Mouse (Mus musculus) heart, postnatal 0 days (tissue): ENCODE measurements around the gene Smyd3. TPM values are rescaled to one million over a fixed set of nuclear protein-coding genes. Genes with fewer than 3 reads are reported as not detected.
"Not testable (repeated sequence)": the region's sequence is repeated elsewhere in the genome, so short reads cannot be mapped to it uniquely, and the experiment has no call there.

Experiments used
- ATAC-seq: fragments of 200-750 bp; cut with Nextera tagmentation; 2 replicates; pipeline ENCODE4 v1.8.0; 2017; ENCODE audit warnings: low read depth, moderate number of reproducible peaks, moderate library complexity; ENCODE audit not compliant: insufficient read depth
- DNase-seq: peaks from one replicate; pipeline ENCODE4 v3.0.0-alpha.2; 2016; ENCODE audit warnings: low spot score
- H3K27ac ChIP-seq: fragments of 300-500 bp; sonication (generic); 2 replicates; pipeline ENCODE4 v1.5.1; 2014; ENCODE audit warnings: low read depth, mild to moderate bottlenecking
- H3K27me3 ChIP-seq: fragments of 300-500 bp; sonication (generic); 2 replicates; pipeline ENCODE4 v1.6.1; 2014; ENCODE audit warnings: low read length, mixed read lengths; ENCODE audit not compliant: control insufficient read depth, insufficient read depth
- H3K36me3 ChIP-seq: fragments of 300-500 bp; sonication (generic); replicated peaks from 2 replicates; pipeline ENCODE4 v1.6.1; 2014; ENCODE audit warnings: low read length, mixed read lengths; ENCODE audit not compliant: control insufficient read depth, insufficient read depth
- H3K4me1 ChIP-seq: fragments of 300-500 bp; sonication (generic); 2 replicates; pipeline ENCODE4 v1.6.1; 2014; ENCODE audit warnings: antibody characterized with exemption; ENCODE audit not compliant: control insufficient read depth, insufficient read depth
- H3K4me2 ChIP-seq: fragments of 300-500 bp; sonication (generic); 2 replicates; pipeline ENCODE4 v1.6.1; 2014; ENCODE audit warnings: low read depth, mild to moderate bottlenecking, low read length, moderate library complexity
- H3K4me3 ChIP-seq: fragments of 300-500 bp; sonication (generic); 2 replicates; pipeline ENCODE4 v1.5.1; 2014; ENCODE audit warnings: low read depth, low read length
- H3K9ac ChIP-seq: fragments of 300-500 bp; sonication (generic); replicated peaks from 2 replicates; pipeline ENCODE4 v1.6.1; 2014; ENCODE audit warnings: low read depth, low read length, mixed read lengths
- H3K9me3 ChIP-seq: fragments of 300-500 bp; sonication (generic); replicated peaks from 2 replicates; pipeline ENCODE4 v1.6.1; 2016; ENCODE audit warnings: low read length; ENCODE audit not compliant: control insufficient read depth
- CTCF ChIP-seq: IDR thresholded peaks from 2 replicates; pipeline ENCODE4 v1.5.1; 2016; ENCODE audit warnings: antibody characterized with exemption, control low read depth, low read depth
- EP300 ChIP-seq: IDR thresholded peaks from 2 replicates; pipeline ENCODE4 v1.6.1; 2016; ENCODE audit warnings: antibody characterized with exemption, low read depth
- WGBS: fragments of 180-500 bp; shearing (Covaris S2); extraction: QIAGEN DNeasy Blood & Tissue Kit; methylation state at CpG from one replicate; pipeline ENCODE4 v1.1.7; 2014; 5-methylcytosine and 5-hydroxymethylcytosine counted together
- polyA plus RNA-seq: library from polyadenylated mRNA; unstranded; fragments of >200 nt; fragmentation: Nextera tagmentation; extraction: Ambion mirVana; gene quantifications from 2 replicates; pipeline ENCODE4 v1.2.1, GENCODE M21; 2015
- total RNA-seq: library from RNA; depleted of rRNA; stranded (reverse); fragments of >200 nt; gene quantifications from 2 replicates; pipeline ENCODE4 v1.2.3, GENCODE M21; 2014; ENCODE audit warnings: low replicate concordance

Gene Smyd3
- total and polyA plus RNA-seq, 2 experiments from 2014 or later = 7.0 to 11.6 TPM

GRCm38 (mm10) chr1:179551921-179552320 lies 34.1 kb upstream of the Smyd3 start:
- H3K4me2 ChIP-seq = no peak overlapping the region

DNA sequence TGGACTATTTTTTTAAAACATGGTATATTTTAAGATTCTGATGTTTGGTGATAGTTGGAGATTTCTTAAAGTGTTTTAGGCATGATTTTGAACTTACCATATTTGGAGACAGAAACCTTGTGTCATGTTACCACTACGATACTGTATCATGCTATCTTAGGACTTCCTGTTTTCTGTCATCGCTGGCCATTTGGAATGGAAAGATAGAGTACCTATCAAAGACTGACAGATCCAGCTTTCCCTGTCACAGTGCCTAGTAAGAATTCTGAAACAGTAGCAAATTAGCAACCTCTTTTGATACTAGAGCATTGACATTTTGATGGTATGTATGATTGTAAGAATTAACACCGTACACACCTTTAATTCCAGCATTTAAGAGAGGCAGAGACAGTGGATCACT lies 33.5 kb upstream of the Smyd3 start:
- DNase-seq (no peak), ATAC-seq (no peak)
- 52% methylated on average over 3 of the region's 3 CpGs for WGBS
- H3K9ac ChIP-seq = no peak overlapping the region
- H3K27ac ChIP-seq = no peak overlapping the region
- peaks cover 33% of the 10 kb centered on the region for H3K4me1 ChIP-seq
- no peaks in the 10 kb centered on the region for H3K27me3 ChIP-seq
- H3K4me2 ChIP-seq = no peak overlapping the region
- no peaks in the 10 kb centered on the region for H3K9me3 ChIP-seq
- H3K4me3 ChIP-seq = no peak overlapping the region
- TF ChIP-seq EP300 = no peak
- no peaks in the 10 kb centered on the region for H3K36me3 ChIP-seq

More at GRCm38 (mm10) chr1:179551921-179552320, 34.1 kb upstream of the Smyd3 start:
- Histone ChIP-seq H3K27ac (no peak overlapping the region), H3K36me3 (no peaks in the 10 kb centered on the region), H3K27me3 (no peaks in the 10 kb centered on the region), H3K4me3 (no peak overlapping the region), H3K9ac (no peak overlapping the region), H3K9me3 (no peaks in the 10 kb centered on the region), H3K4me1 (peaks cover 33% of the 10 kb centered on the region)
- no peak for TF ChIP-seq CTCF
- no peak for DNase-seq
- ATAC-seq = no peak
- WGBS = 87% methylated on average over 4 of the region's 4 CpGs

GRCm38 (mm10) chr1:179548996-179549752 lies 31.3 kb upstream of the Smyd3 start:
- no peaks in the 10 kb centered on the region for H3K9me3 ChIP-seq
- H3K27ac ChIP-seq = peak overlapping the region; percentile 38; the same call in 1 of the 2 replicates
- H3K4me1 ChIP-seq = peaks cover 41% of the 10 kb centered on the region
- 88% methylated on average over 5 of the region's 5 CpGs for WGBS
- no peaks in the 10 kb centered on the region for H3K27me3 ChIP-seq
- DNase-seq (no peak), ATAC-seq (no peak)
- H3K9ac ChIP-seq = no peak overlapping the region
- H3K4me2 ChIP-seq = no peak overlapping the region
- TF ChIP-seq CTCF (no peak), EP300 (no peak)
- H3K36me3 ChIP-seq = no peaks in the 10 kb centered on the region
- no peak overlapping the region for H3K4me3 ChIP-seq

- Histone ChIP-seq H3K4me2 (peak overlapping the region; percentile 77), H3K4me1 (peaks cover 31% of the 10 kb centered on the region), H3K4me3 (peak overlapping the region; percentile 92), H3K9ac (0 out of 2 replicates have a peak overlapping the region, but pooled peaks have one; percentile 8), H3K27ac (peak overlapping the region; percentile 93; the same call in 1 of the 2 replicates), H3K36me3 (peaks cover 3% of the 10 kb centered on the region; the same call in 1 of the 2 replicates), H3K9me3 (no peaks in the 10 kb centered on the region), H3K27me3 (no peaks in the 10 kb centered on the region)
- no peak for TF ChIP-seq EP300
- no peak for TF ChIP-seq CTCF
- DNase-seq (no peak), ATAC-seq (no peak)
- WGBS = 53% methylated on average over 11 of the region's 11 CpGs
Observed at GRCm38 (mm10) chr1:179548220-179548619, 30.4 kb upstream of the Smyd3 start.

- Histone ChIP-seq H3K4me1 (peaks cover 25% of the 10 kb centered on the region), H3K27ac (peak overlapping the region; percentile 93), H3K9me3 (no peaks in the 10 kb centered on the region), H3K4me2 (peak overlapping the region; percentile 77), H3K9ac (peak overlapping the region; percentile 78), H3K36me3 (peaks cover 11% of the 10 kb centered on the region; the same call in 1 of the 2 replicates), H3K27me3 (no peaks in the 10 kb centered on the region), H3K4me3 (peak overlapping the region; percentile 92)
- 10% methylated on average over 5 of the region's 5 CpGs for WGBS
- no peak for TF ChIP-seq EP300
- no peak for TF ChIP-seq CTCF
- ATAC-seq = no peak
- no peak for DNase-seq
Observed at GRCm38 (mm10) chr1:179547176-179547575, 29.3 kb upstream of the Smyd3 start.

GRCm38 (mm10) chr1:179546551-179546917 lies 28.7 kb upstream of the Smyd3 start:
- under 1% methylated on average over 26 of the region's 44 CpGs for WGBS

DNA sequence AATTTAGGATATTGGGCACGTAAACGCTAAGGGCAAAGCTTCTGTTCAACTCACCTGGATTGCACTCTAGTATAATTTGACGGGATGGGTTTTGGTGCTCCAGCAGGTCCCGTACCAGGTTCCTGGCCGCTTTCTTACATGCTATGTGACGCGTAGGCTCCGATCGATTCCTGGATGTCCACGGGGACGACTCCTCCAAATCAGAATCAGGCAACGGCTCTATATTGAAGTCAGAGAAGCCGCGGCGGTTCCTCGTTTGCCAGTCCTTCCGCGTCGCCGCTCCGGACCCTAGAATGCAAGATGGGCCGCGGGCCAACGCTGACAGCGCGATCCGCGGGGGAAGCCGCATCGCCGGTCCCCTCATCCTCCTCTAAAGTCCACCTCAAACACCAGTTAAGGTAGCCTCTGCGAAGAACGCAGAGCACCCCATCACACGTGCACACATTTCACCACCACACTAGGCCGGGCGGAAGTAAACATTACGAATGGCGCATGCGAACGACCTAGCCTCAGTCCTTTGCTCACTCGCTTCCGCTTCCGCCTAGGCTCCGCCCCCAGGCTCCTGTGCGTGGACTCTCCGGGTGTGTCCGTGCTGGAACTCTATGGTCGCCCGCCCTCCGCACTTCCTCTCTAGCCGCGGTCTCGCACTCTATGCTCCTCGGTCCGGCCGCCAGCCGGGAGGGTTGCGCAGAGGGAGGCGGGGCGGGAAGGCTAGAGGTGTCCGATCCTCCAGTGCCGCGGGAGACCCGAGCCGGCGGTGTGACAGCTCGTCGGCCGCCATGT lies 28.1 kb upstream of the Smyd3 start, which contains the start of the genes Tfb2m and Cnst:
Tfb2m (minus strand) TSS at position 500 of the 783 bp plus-strand sequence.
Cnst (plus strand) TSS at position 603 of the 783 bp plus-strand sequence.
- H3K9me3 ChIP-seq, H3K27me3 ChIP-seq: not testable (repeated sequence)
- peaks cover 25% of the 10 kb centered on the region for H3K4me1 ChIP-seq
- peak within 1 kb of the TSS; percentile 93 for H3K27ac ChIP-seq
- peaks cover 14% of the 10 kb centered on the region; the same call in 1 of the 2 replicates for H3K36me3 ChIP-seq
- H3K4me3 ChIP-seq = peak within 1 kb of the TSS; percentile 92
- ATAC-seq = peak; percentile 99
- WGBS = under 1% methylated on average over 66 of the region's 69 CpGs
- H3K4me2 ChIP-seq = peak within 1 kb of the TSS; percentile 79
- DNase-seq = peak; percentile 99
- H3K9ac ChIP-seq = peak within 1 kb of the TSS; percentile 78

More at GRCm38 (mm10) chr1:179546551-179546917, 28.7 kb upstream of the Smyd3 start:
- Histone ChIP-seq H3K9ac (peak overlapping the region; percentile 78), H3K4me3 (peak overlapping the region; percentile 92), H3K36me3 (peaks cover 11% of the 10 kb centered on the region; the same call in 1 of the 2 replicates), H3K4me1 (peaks cover 25% of the 10 kb centered on the region), H3K27ac (peak overlapping the region; percentile 93), H3K9me3 (no peaks in the 10 kb centered on the region), H3K27me3 (no peaks in the 10 kb centered on the region), H3K4me2 (peak overlapping the region; percentile 77)
- ATAC-seq (peak; percentile 64), DNase-seq (peak; percentile 54)
- TF ChIP-seq CTCF (0 out of 2 replicates have a peak, but pooled peaks have one; percentile 9), EP300 (no peak)
